Mouse (Mus musculus) heart, embryonic 12.5 days (tissue): Measurements from ENCODE around the gene Prnd. TPM values are rescaled to one million over a fixed set of nuclear protein-coding genes. Genes with fewer than 3 reads are reported as not detected.

ENCODE experiments used
- ATAC-seq: fragments of 200-750 bp; cut with Nextera tagmentation; 2 replicates; pipeline ENCODE4 v1.8.0; 2017; ENCODE audit warnings: moderate TSS enrichment, moderate library complexity; ENCODE audit not compliant: insufficient number of reproducible peaks, low FRiP score
- H3K27ac ChIP-seq: fragments of 300-500 bp; sonication (generic); 2 replicates; pipeline ENCODE4 v1.5.1; 2016; ENCODE audit warnings: mild to moderate bottlenecking, moderate library complexity; ENCODE audit not compliant: poor library complexity, severe bottlenecking
- H3K27me3 ChIP-seq: fragments of 300-500 bp; sonication (generic); replicated peaks from 2 replicates; pipeline ENCODE4 v1.6.1; 2016; ENCODE audit warnings: mild to moderate bottlenecking, moderate library complexity
- H3K36me3 ChIP-seq: fragments of 300-500 bp; sonication (generic); 2 replicates; pipeline ENCODE4 v1.6.1; 2016; ENCODE audit warnings: mild to moderate bottlenecking, moderate library complexity
- H3K4me1 ChIP-seq: fragments of 300-500 bp; sonication (generic); replicated peaks from 2 replicates; pipeline ENCODE4 v1.6.1; 2016; ENCODE audit warnings: mild to moderate bottlenecking
- H3K4me2 ChIP-seq: fragments of 300-500 bp; sonication (generic); 2 replicates; pipeline ENCODE4 v1.6.1; 2016; ENCODE audit warnings: mild to moderate bottlenecking, moderate library complexity
- H3K4me3 ChIP-seq: fragments of 300-500 bp; sonication (generic); 2 replicates; pipeline ENCODE4 v1.5.1; 2016; ENCODE audit warnings: mild to moderate bottlenecking
- H3K9ac ChIP-seq: fragments of 300-500 bp; sonication (generic); 2 replicates; pipeline ENCODE4 v1.6.1; 2016; ENCODE audit warnings: mild to moderate bottlenecking, moderate library complexity
- H3K9me3 ChIP-seq: fragments of 300-500 bp; sonication (generic); replicated peaks from 2 replicates; pipeline ENCODE4 v1.6.1; 2016; ENCODE audit warnings: mild to moderate bottlenecking, moderate library complexity
- WGBS: fragments of 180-500 bp; shearing (Covaris S2); methylation state at CpG from one replicate; pipeline ENCODE4 v1.1.7; 2016; 5-methylcytosine and 5-hydroxymethylcytosine counted together
- polyA plus RNA-seq: library from polyadenylated mRNA; unstranded; fragments of >200 nt; fragmentation: Nextera tagmentation; extraction: Ambion mirVana; gene quantifications from 2 replicates; pipeline ENCODE4 v1.2.1, GENCODE M21; 2016

Gene Prnd
- polyA plus RNA-seq, 1 experiment from 2014 or later, result 6.2 TPM

DNA sequence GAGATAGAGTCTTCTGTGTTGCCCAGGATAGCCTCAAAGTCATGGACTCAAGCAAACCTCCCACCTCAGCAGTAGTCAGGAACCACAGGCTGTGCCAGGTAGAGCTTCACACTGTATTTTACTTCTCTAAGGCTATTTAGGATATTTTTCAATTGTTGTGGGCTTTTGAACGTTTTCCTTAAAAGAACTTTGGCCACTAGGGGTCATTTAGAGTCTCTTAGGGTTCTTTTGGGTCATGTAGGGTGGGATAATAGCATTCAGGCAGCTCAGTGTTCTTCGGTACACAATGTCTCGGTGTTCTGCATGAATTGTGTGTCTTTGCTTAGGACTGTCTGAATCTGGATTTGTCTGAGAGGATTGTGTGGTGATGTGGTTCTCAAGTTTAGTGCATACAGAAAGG, 37.3 kb downstream of the Prnd start:
- Histone ChIP-seq H3K9ac (no peak overlapping the region), H3K4me2 (no peak overlapping the region), H3K27ac (no peak overlapping the region), H3K9me3 (no peaks in the 10 kb centered on the region), H3K4me1 (peaks cover 14% of the 10 kb centered on the region; the same call in 1 of the 2 replicates), H3K36me3 (no peaks in the 10 kb centered on the region), H3K27me3 (no peaks in the 10 kb centered on the region), H3K4me3 (no peak overlapping the region)
- no peak for ATAC-seq
- 51% methylated on average over 3 of the region's 3 CpGs for WGBS

DNA sequence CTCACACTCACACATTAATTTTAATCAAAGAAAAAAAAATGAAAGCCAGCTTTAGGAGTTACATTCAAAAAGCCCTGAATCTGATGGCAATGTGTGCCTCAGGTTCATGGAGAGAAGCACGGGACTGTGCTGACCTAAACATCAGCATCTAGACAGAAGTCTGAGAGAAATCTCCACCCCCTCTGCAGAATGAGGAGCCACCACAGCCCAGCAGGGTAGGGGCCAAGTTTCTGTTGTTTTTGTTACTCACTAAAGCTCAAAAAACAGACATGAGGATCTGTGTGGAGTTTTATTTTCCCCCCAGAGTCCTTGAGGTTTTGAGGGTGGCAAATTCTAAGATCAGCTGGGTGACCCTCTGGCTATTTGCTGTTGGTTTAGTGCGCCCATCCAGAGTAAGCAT, 37.9 kb downstream of the Prnd start:
- Histone ChIP-seq H3K27me3 (no peaks in the 10 kb centered on the region), H3K4me3 (no peak overlapping the region), H3K36me3 (no peaks in the 10 kb centered on the region), H3K4me1 (peaks cover 17% of the 10 kb centered on the region), H3K27ac (no peak overlapping the region), H3K9me3 (no peaks in the 10 kb centered on the region), H3K4me2 (no peak overlapping the region), H3K9ac (no peak overlapping the region)
- ATAC-seq, result no peak
- WGBS, result 64% methylated on average over 2 of the region's 2 CpGs

DNA sequence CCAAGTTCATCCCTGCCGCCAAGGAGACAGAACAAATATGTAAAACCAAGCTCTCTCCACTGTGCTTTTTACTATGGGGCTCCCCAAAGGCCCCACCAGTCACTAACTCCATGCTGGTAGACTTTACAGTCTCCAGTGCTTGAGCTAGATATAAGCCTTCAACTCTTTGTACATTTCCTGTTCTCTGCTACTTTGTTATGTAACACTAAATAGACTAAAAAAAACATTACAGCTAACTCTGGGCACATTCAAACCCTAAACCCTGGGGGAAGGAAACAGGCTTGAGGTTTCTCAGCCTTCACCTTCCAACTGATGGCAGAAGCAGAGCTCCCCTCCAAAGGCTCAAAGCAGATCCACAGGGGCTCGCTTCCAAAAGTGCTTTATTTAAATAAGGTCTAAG, 41.8 kb downstream of the Prnd start:
- no peaks in the 10 kb centered on the region for H3K9me3 ChIP-seq

DNA sequence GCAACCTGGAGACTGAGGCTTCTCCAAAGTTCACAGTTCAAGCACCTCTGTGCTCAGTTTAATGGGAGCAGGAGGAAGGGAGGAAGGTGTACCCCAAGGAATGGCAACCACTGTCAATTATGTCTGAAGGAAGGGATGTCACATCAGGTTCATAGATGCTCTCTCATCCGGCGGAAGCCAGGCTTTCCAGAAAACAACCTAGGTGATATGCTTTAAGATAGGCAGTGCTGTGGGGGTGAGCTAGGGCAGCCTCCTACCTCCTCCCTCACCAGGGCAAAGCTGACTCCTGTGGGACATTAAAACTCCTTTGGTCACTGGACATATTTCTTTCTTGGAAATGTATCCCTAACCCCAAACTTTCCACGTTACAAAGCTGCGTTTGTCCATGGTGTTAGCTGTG, 42.5 kb downstream of the Prnd start:
- no peak for ATAC-seq
- Histone ChIP-seq H3K4me1 (peaks cover 42% of the 10 kb centered on the region), H3K27me3 (no peaks in the 10 kb centered on the region; the same call in 1 of the 2 replicates), H3K36me3 (no peaks in the 10 kb centered on the region), H3K4me3 (no peak overlapping the region), H3K4me2 (no peak overlapping the region), H3K9ac (no peak overlapping the region), H3K9me3 (no peaks in the 10 kb centered on the region), H3K27ac (no peak overlapping the region)
- 66% methylated on average over 4 of the region's 4 CpGs for WGBS

More for the DNA sequence above, 41.8 kb downstream of the Prnd start:
- Histone ChIP-seq H3K4me1 (peaks cover 41% of the 10 kb centered on the region), H3K4me3 (no peak overlapping the region), H3K4me2 (no peak overlapping the region), H3K27ac (no peak overlapping the region), H3K9ac (no peak overlapping the region), H3K27me3 (no peaks in the 10 kb centered on the region; the same call in 1 of the 2 replicates), H3K36me3 (no peaks in the 10 kb centered on the region)
- no peak for ATAC-seq
- WGBS, result 84% methylated on average over 2 of the region's 2 CpGs

DNA sequence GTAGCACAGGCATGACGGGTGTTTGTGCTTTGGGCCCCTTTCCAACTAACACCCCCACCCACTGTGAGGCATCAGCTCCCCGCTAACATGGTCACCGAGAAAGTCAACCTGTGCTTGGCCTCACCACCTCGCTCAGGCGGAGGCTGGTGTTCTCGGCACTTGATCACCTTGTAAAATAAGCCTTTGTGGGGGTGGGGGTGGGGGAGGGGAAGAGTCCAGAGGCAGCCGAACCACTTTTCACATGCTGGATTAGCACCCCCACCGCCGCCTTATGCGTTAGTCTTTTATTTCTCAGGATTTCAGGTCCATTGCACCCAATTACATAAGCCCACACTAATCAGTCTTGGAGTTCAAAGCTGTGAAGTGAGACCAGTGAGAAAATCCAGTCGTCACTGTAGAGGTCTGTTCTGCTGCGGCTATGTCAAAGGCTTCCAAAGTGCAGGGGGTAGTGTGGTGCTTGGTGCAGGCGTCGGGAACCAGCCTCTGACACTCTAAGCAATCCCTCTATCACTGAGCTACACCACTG, 43.0 kb downstream of the Prnd start:
- Histone ChIP-seq H3K27ac (no peak overlapping the region), H3K4me3 (no peak overlapping the region), H3K4me1 (peaks cover 39% of the 10 kb centered on the region), H3K36me3 (no peaks in the 10 kb centered on the region), H3K4me2 (peak overlapping the region; percentile 20), H3K27me3 (no peaks in the 10 kb centered on the region; the same call in 1 of the 2 replicates), H3K9ac (no peak overlapping the region), H3K9me3 (no peaks in the 10 kb centered on the region)
- ATAC-seq, result no peak
- 33% methylated on average over 14 of the region's 14 CpGs for WGBS

DNA sequence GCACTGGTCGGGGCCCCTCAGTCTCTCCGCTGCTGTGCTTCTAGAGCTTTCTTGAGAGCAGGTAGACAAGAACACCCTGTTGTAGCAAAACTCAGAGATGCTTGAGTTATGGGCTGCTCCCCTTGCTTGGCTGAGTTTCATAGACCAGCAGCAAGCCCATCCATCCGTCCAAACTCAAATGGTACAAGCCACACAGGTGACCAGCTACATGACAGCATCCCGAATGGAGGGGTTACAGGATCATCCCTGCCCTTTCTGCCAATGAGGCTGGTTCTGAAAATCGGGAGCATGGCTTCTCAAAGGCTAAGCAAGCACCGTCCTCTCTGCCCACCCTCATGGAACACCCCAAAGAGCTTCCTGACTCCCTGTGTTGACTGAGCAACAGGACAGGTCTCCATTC, 44.3 kb downstream of the Prnd start:
- Histone ChIP-seq H3K36me3 (no peaks in the 10 kb centered on the region), H3K27me3 (no peaks in the 10 kb centered on the region; the same call in 1 of the 2 replicates), H3K4me2 (no peak overlapping the region), H3K4me3 (no peak overlapping the region), H3K9me3 (no peaks in the 10 kb centered on the region), H3K9ac (no peak overlapping the region), H3K27ac (no peak overlapping the region), H3K4me1 (peaks cover 39% of the 10 kb centered on the region)
- ATAC-seq, result no peak
- WGBS, result 88% methylated on average over 6 of the region's 6 CpGs

DNA sequence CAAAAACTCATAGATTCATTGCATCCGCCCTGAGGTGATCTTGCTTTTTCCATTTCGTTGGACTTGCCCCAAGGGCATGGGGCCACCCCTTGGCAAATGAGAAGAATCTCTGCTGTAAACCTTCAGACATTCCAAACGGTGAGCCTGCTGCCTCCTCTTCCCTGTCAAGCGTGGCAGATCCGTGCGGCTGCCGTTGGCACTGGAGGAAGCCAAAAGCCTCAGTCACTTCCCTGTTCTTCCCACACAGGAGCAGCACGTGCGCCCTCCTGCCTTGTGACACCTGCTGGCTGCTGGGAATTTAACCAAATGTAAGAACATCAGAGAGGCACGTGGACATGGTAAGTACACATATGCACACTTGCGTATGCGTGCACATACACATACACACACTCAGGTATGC, 45.1 kb downstream of the Prnd start:
- Histone ChIP-seq H3K4me2 (no peak overlapping the region), H3K4me1 (peaks cover 39% of the 10 kb centered on the region), H3K27ac (no peak overlapping the region), H3K9ac (no peak overlapping the region), H3K27me3 (no peaks in the 10 kb centered on the region; the same call in 1 of the 2 replicates), H3K4me3 (no peak overlapping the region), H3K9me3 (no peaks in the 10 kb centered on the region), H3K36me3 (no peaks in the 10 kb centered on the region)
- no peak for ATAC-seq
- WGBS, result 84% methylated on average over 12 of the region's 12 CpGs

DNA sequence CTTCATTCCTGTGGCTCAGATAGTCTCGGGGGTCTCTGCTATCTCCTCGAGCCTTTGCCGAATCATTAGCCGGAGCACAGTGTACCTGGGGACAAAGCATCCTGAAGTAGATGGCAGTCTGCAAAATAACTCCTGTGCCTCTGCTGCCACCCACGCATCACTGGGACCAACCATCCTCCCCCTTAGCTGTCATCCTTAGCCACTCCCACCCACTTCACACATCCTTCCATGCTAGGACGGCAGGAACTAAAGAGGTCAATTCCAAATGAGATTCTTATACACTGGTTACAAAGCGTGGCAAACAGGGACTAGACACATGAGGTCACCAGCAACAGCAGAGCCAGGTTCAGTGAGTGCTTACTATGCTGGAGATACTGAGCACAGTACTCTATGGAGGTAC, 45.7 kb downstream of the Prnd start:
- Histone ChIP-seq H3K36me3 (no peaks in the 10 kb centered on the region), H3K27me3 (no peaks in the 10 kb centered on the region; the same call in 1 of the 2 replicates)

DNA sequence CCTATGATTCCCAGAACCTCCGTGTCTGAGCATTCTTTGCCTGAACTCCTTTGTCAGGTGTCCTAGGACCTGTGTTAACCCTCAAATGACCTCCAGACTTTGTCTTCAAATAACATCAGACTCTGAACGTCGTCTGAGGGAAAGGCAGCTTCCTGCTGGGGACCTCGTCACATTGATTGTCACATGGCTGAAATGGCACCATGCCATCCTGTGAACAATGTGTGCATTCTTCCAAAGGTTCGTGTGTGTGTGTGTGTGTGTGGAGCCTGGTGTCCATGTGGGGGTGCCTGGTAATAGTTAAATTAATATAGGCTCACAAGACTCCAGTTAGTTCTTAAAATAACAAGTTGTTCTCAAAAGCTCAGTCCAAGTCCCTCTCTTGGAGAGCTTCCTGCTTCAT, 46.7 kb downstream of the Prnd start:
- peaks cover 41% of the 10 kb centered on the region for H3K4me1 ChIP-seq
- H3K4me3 ChIP-seq, result no peak overlapping the region
- H3K27ac ChIP-seq, result no peak overlapping the region
- H3K9me3 ChIP-seq, result no peaks in the 10 kb centered on the region
- no peak overlapping the region for H3K4me2 ChIP-seq
- no peak for ATAC-seq
- H3K36me3 ChIP-seq, result no peaks in the 10 kb centered on the region
- H3K27me3 ChIP-seq, result no peaks in the 10 kb centered on the region; the same call in 1 of the 2 replicates
- no peak overlapping the region for H3K9ac ChIP-seq
- 39% methylated on average over 5 of the region's 5 CpGs for WGBS

More for the DNA sequence above, 45.7 kb downstream of the Prnd start:
- Histone ChIP-seq H3K4me1 (peaks cover 42% of the 10 kb centered on the region), H3K4me3 (no peak overlapping the region), H3K4me2 (no peak overlapping the region), H3K9ac (no peak overlapping the region), H3K9me3 (no peaks in the 10 kb centered on the region), H3K27ac (no peak overlapping the region)
- 72% methylated on average over 7 of the region's 7 CpGs for WGBS
- ATAC-seq, result no peak

DNA sequence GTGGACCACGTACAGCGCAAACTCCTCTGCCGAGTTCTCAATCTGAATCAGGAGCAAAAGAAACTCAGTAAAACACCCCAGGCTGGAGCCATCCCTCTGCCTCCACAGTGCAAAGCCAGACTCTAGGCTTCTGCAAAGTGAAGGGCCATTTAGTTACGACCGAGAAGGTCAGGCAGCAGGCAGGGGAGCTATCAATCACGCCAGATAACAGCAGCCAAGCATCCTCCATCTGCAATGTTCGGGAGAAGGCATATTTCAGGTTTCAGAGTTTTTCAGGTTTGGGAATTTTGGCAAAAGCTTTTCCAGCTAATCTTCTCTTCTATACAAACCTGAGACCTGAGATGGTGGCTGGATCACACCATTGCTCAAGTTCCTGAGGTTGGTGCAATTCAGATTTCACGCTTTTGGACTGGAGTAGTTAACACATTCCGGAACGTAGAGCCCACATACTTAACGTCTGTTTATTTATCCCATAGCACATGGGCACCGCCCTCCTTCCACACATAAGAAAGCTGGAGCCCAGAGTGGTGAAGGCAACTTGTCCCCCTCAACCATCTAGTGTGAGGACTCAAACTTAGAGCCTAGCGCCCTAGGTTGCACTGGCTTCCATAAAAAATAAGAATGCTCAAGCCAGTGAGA, 51.2 kb downstream of the Prnd start:
- H3K27me3 ChIP-seq, result no peaks in the 10 kb centered on the region
- 62% methylated on average over 13 of the region's 13 CpGs for WGBS
- no peak overlapping the region for H3K4me2 ChIP-seq
- H3K27ac ChIP-seq, result no peak overlapping the region
- no peak for ATAC-seq
- H3K4me3 ChIP-seq, result no peak overlapping the region
- no peaks in the 10 kb centered on the region for H3K36me3 ChIP-seq
- no peak overlapping the region for H3K9ac ChIP-seq
- H3K4me1 ChIP-seq, result peaks cover 24% of the 10 kb centered on the region
- no peaks in the 10 kb centered on the region for H3K9me3 ChIP-seq

DNA sequence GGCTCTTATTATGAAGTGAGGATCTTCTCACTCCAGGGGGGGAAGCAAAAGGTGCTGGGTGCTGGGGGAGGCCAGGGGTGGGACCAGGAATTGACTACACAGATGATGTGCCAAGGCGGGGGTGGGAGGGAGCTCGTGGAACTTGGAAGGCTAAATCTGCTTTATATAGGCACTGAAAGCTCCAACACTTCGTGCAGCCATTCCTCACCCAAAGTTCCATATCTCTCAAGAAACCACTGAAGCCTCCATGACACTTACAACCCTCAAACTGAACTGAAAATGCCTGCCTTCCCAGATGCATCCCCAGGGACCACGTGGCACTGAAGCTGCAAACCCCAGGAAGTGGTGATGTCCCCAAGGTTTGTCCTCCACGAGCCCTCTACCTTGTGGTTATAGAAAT, 53.3 kb downstream of the Prnd start:
- H3K27me3 ChIP-seq, result no peaks in the 10 kb centered on the region
- no peaks in the 10 kb centered on the region for H3K9me3 ChIP-seq
- H3K36me3 ChIP-seq, result no peaks in the 10 kb centered on the region
- H3K4me2 ChIP-seq, result no peak overlapping the region
- H3K27ac ChIP-seq, result no peak overlapping the region
- H3K4me1 ChIP-seq, result peaks cover 23% of the 10 kb centered on the region
- ATAC-seq, result no peak
- H3K9ac ChIP-seq, result no peak overlapping the region
- no peak overlapping the region for H3K4me3 ChIP-seq
- WGBS, result 70% methylated on average over 5 of the region's 5 CpGs
